Mouse (Mus musculus) intestine, embryonic 14.5 days (tissue): Measurements from ENCODE around the gene Apof. TPM values are rescaled to one million over a fixed set of nuclear protein-coding genes. Genes with fewer than 3 reads are reported as not detected.
"Not testable (repeated sequence)": the region's sequence is repeated elsewhere in the genome, so short reads cannot be mapped to it uniquely, and the experiment has no call there.

Experiments used
- ATAC-seq: fragments of 200-750 bp; cut with Nextera tagmentation; replicated peaks from 2 replicates; pipeline ENCODE4 v1.8.0; 2017; ENCODE audit warnings: low read depth, moderate number of reproducible peaks, moderate TSS enrichment, moderate library complexity; ENCODE audit not compliant: low FRiP score, low TSS enrichment
- DNase-seq: peaks from one replicate; pipeline ENCODE4 v3.0.0-alpha.2; 2018; ENCODE audit warnings: low spot score
- H3K27ac ChIP-seq: fragments of 300-500 bp; sonication (generic); 2 replicates; pipeline ENCODE4 v1.5.1; 2014; ENCODE audit warnings: low read depth, mild to moderate bottlenecking, control low read depth
- H3K27me3 ChIP-seq: fragments of 300-500 bp; sonication (generic); replicated peaks from 2 replicates; pipeline ENCODE4 v1.6.1; 2014; ENCODE audit warnings: low read length, control low read depth; ENCODE audit not compliant: control insufficient read depth, insufficient read depth
- H3K36me3 ChIP-seq: fragments of 300-500 bp; sonication (generic); 2 replicates; pipeline ENCODE4 v1.6.1; 2014; ENCODE audit warnings: low read length, control low read depth; ENCODE audit not compliant: control insufficient read depth, insufficient read depth
- H3K4me1 ChIP-seq: fragments of 300-500 bp; sonication (generic); replicated peaks from 2 replicates; pipeline ENCODE4 v1.6.1; 2014; ENCODE audit warnings: low read length, control low read depth, mixed read lengths; ENCODE audit not compliant: control insufficient read depth, insufficient read depth
- H3K4me2 ChIP-seq: fragments of 300-500 bp; sonication (generic); 2 replicates; pipeline ENCODE4 v1.6.1; 2014; ENCODE audit warnings: low read length
- H3K4me3 ChIP-seq: fragments of 300-500 bp; sonication (generic); 2 replicates; pipeline ENCODE4 v1.5.1; 2014; ENCODE audit warnings: low read depth, low read length, control low read depth, mixed read lengths
- H3K9ac ChIP-seq: fragments of 300-500 bp; sonication (generic); 2 replicates; pipeline ENCODE4 v1.6.1; 2014; ENCODE audit warnings: mild to moderate bottlenecking, low read length
- H3K9me3 ChIP-seq: fragments of 300-500 bp; sonication (generic); 2 replicates; pipeline ENCODE4 v1.6.1; 2016; ENCODE audit warnings: low read length, control low read depth; ENCODE audit not compliant: control insufficient read depth
- WGBS: fragments of 180-500 bp; shearing (Covaris S2); extraction: QIAGEN DNeasy Blood & Tissue Kit; methylation state at CpG from one replicate; pipeline ENCODE4 v1.1.7; 2014; 5-methylcytosine and 5-hydroxymethylcytosine counted together
- polyA plus RNA-seq: library from polyadenylated mRNA; unstranded; fragments of >200 nt; fragmentation: Nextera tagmentation; extraction: Ambion mirVana; gene quantifications from 2 replicates; pipeline ENCODE4 v1.2.1, GENCODE M21; 2014

The Apof gene
- polyA plus RNA-seq, 1 experiment from 2014 or later, result not detected

- peaks cover 97% of the 10 kb centered on the region for H3K36me3 ChIP-seq
- H3K27ac ChIP-seq, result no peak overlapping the region
- no peak overlapping the region for H3K4me2 ChIP-seq
- H3K9ac ChIP-seq, result no peak overlapping the region
- no peaks in the 10 kb centered on the region for H3K4me1 ChIP-seq
- H3K27me3 ChIP-seq, result no peaks in the 10 kb centered on the region
- H3K4me3 ChIP-seq, result no peak overlapping the region
- ATAC-seq (no peak), DNase-seq (no peak)
- 85% methylated on average over 17 of the region's 17 CpGs for WGBS
- no peaks in the 10 kb centered on the region for H3K9me3 ChIP-seq
These were observed 21.3 kb upstream of the Apof start for GRCm38 (mm10) chr10:128247020-128247732.

- Histone ChIP-seq H3K27me3 (no peaks in the 10 kb centered on the region), H3K4me3 (no peak overlapping the region), H3K4me2 (no peak overlapping the region), H3K4me1 (no peaks in the 10 kb centered on the region), H3K27ac (no peak overlapping the region), H3K36me3 (peaks cover 74% of the 10 kb centered on the region), H3K9me3 (no peaks in the 10 kb centered on the region), H3K9ac (no peak overlapping the region)
- DNase-seq, result no peak
- no peak for ATAC-seq
- WGBS, result 92% methylated on average over 13 of the region's 13 CpGs
These were observed 17.9 kb upstream of the Apof start for GRCm38 (mm10) chr10:128250565-128250964.

- no peaks in the 10 kb centered on the region for H3K4me1 ChIP-seq
- peaks cover 43% of the 10 kb centered on the region for H3K36me3 ChIP-seq
- H3K9ac ChIP-seq, result no peak within 1 kb of the TSS
- DNase-seq (no peak), ATAC-seq (no peak)
- H3K27me3 ChIP-seq, result no peaks in the 10 kb centered on the region
- no peak within 1 kb of the TSS for H3K4me2 ChIP-seq
- no peaks in the 10 kb centered on the region for H3K9me3 ChIP-seq
- H3K4me3 ChIP-seq, result no peak within 1 kb of the TSS
- H3K27ac ChIP-seq, result no peak within 1 kb of the TSS
- WGBS, result 82% methylated on average over 4 of the region's 4 CpGs
These were observed 14.7 kb upstream of the Apof start, which contains the start of gene Apon for GRCm38 (mm10) chr10:128253677-128254255. Gene Apon (plus strand): TSS chr10:128254096.

GRCm38 (mm10) chr10:128255925-128256324, 12.5 kb upstream of the Apof start:
- DNase-seq, result no peak
- 87% methylated on average over 8 of the region's 8 CpGs for WGBS
- H3K27ac ChIP-seq, result no peak overlapping the region
- no peaks in the 10 kb centered on the region for H3K27me3 ChIP-seq
- peaks cover 23% of the 10 kb centered on the region for H3K36me3 ChIP-seq
- no peak overlapping the region for H3K4me3 ChIP-seq
- H3K4me1 ChIP-seq, result no peaks in the 10 kb centered on the region
- H3K4me2 ChIP-seq, result no peak overlapping the region
- no peak for ATAC-seq
- no peak overlapping the region for H3K9ac ChIP-seq
- H3K9me3 ChIP-seq, result no peaks in the 10 kb centered on the region

- ATAC-seq, result no peak
These were observed 12.1 kb upstream of the Apof start for GRCm38 (mm10) chr10:128256328-128256727.

GRCm38 (mm10) chr10:128258953-128259352, 9.5 kb upstream of the Apof start:
- Histone ChIP-seq H3K4me2 (no peak overlapping the region), H3K4me3 (no peak overlapping the region), H3K27ac (no peak overlapping the region), H3K9me3 (no peaks in the 10 kb centered on the region), H3K27me3 (no peaks in the 10 kb centered on the region), H3K9ac (no peak overlapping the region), H3K4me1 (no peaks in the 10 kb centered on the region), H3K36me3 (no peaks in the 10 kb centered on the region)
- WGBS, result 72% methylated on average over 4 of the region's 4 CpGs
- no peak for DNase-seq
- ATAC-seq, result no peak

More at GRCm38 (mm10) chr10:128256328-128256727, 12.1 kb upstream of the Apof start:
- no peak overlapping the region for H3K9ac ChIP-seq
- H3K36me3 ChIP-seq, result peaks cover 19% of the 10 kb centered on the region
- H3K27me3 ChIP-seq, result no peaks in the 10 kb centered on the region
- H3K9me3 ChIP-seq, result no peaks in the 10 kb centered on the region
- no peak overlapping the region for H3K4me2 ChIP-seq
- DNase-seq, result no peak
- H3K27ac ChIP-seq, result no peak overlapping the region
- no peak overlapping the region for H3K4me3 ChIP-seq
- WGBS, result 87% methylated on average over 8 of the region's 8 CpGs
- no peaks in the 10 kb centered on the region for H3K4me1 ChIP-seq

- 87% methylated on average over 5 of the region's 5 CpGs for WGBS
- H3K27ac ChIP-seq, result no peak overlapping the region
- H3K4me2 ChIP-seq, result no peak overlapping the region
- ATAC-seq, result no peak
- no peak overlapping the region for H3K9ac ChIP-seq
- H3K36me3 ChIP-seq, result no peaks in the 10 kb centered on the region
- H3K4me1 ChIP-seq, result no peaks in the 10 kb centered on the region
- no peaks in the 10 kb centered on the region for H3K9me3 ChIP-seq
- DNase-seq, result no peak
- no peak overlapping the region for H3K4me3 ChIP-seq
- H3K27me3 ChIP-seq, result no peaks in the 10 kb centered on the region
These were observed 8.5 kb upstream of the Apof start for GRCm38 (mm10) chr10:128259946-128260345.

GRCm38 (mm10) chr10:128260376-128260775, 8.1 kb upstream of the Apof start:
- H3K36me3 ChIP-seq, H3K4me2 ChIP-seq, DNase-seq, H3K27me3 ChIP-seq, ATAC-seq, H3K4me3 ChIP-seq, H3K4me1 ChIP-seq, H3K9ac ChIP-seq, H3K9me3 ChIP-seq, H3K27ac ChIP-seq: not testable (repeated sequence)
- 80% methylated on average over 7 of the region's 7 CpGs for WGBS

- H3K4me2 ChIP-seq, result no peak overlapping the region
- no peaks in the 10 kb centered on the region for H3K36me3 ChIP-seq
- ATAC-seq, result no peak
- WGBS, result 74% methylated on average over 22 of the region's 22 CpGs
- H3K4me3 ChIP-seq, result no peak overlapping the region
- DNase-seq, result no peak
- H3K27ac ChIP-seq, result no peak overlapping the region
- H3K9ac ChIP-seq, result no peak overlapping the region
- H3K4me1 ChIP-seq, result no peaks in the 10 kb centered on the region
- no peaks in the 10 kb centered on the region for H3K9me3 ChIP-seq
- no peaks in the 10 kb centered on the region for H3K27me3 ChIP-seq
These were observed 6.2 kb upstream of the Apof start for GRCm38 (mm10) chr10:128262300-128262699.
